Mouse (Mus musculus): ENCODE measurements around the gene Efna5. TPM values are rescaled to one million over a fixed set of nuclear protein-coding genes. Genes with fewer than 3 reads are reported as not detected.

The Efna5 gene
- polyA plus RNA-seq, 1 experiment from 2014 or later: 22.4 TPM

DNA sequence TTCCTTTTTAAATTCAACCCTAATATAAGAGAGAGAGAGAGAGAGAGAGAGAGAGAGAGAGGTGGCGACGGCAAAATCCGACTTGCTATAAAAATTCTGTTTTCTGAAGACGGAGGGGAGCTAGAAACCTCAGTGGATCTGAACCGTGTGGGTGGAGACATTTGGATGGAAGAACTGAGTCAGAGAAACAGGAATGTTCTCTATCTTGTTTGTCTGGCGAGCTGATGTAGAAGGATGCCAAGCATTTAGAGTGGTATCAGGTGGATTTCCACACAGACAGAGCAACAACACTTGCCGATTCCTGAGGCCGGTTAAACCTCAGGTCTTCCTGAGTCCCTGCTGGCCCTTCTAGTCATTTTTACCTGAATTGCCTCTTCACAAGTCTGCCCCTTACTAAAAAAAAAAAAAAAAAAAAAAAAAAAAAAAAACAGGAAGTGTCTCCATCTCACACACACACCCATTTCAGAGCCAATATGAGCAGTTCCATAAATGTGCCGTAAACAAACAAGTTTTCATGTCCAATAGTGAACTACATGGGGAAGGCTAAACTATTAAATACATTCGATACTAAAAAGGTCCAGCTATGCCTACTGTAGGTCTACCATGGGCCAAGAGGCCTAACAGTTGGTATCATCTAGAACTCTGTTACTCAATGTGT, 231.7 kb downstream of the Efna5 start:
- H3K27ac ChIP-seq: no peak overlapping the region
- H3K4me1 ChIP-seq (replicated peaks): peaks cover 7% of the 10 kb centered on the region; the same call in 1 of the 2 replicates
- H3K36me3 ChIP-seq: no peaks in the 10 kb centered on the region
- H3K9me3 ChIP-seq (replicated peaks): no peaks in the 10 kb centered on the region
- ATAC-seq (replicated peaks; ENCODE audit: insufficient number of reproducible peaks, insufficient read depth, low FRiP score, low read depth): no peak
- H3K4me2 ChIP-seq: no peak overlapping the region
- H3K27me3 ChIP-seq: no peaks in the 10 kb centered on the region
- no peak overlapping the region for H3K9ac ChIP-seq
- 59% methylated on average over 10 of the region's 10 CpGs for WGBS
- H3K4me3 ChIP-seq: no peak overlapping the region

DNA sequence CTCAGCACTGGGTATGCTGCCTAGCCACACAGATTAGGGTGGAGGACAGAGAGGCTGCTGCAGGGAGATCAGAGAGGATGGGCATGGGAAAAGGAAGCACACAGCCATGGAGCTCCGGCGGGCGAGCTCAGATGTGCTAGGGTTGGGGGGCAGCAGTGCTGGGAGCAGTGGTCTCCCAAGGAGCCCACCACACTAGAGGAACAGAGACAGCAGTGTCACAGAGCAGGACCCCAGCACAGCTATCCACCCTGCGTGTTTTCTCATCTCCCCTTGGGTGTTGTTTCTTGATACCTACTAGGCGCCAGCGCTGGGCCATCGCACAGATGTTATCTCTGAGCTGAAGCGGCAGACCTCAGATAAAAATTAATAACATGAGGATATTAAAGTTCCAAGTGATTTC, 234.3 kb downstream of the Efna5 start:
- Histone ChIP-seq H3K9me3 (replicated peaks) (no peaks in the 10 kb centered on the region), H3K27me3 (no peaks in the 10 kb centered on the region), H3K4me1 (replicated peaks) (peaks cover 8% of the 10 kb centered on the region; the same call in 1 of the 2 replicates), H3K4me2 (no peak overlapping the region), H3K4me3 (no peak overlapping the region), H3K36me3 (no peaks in the 10 kb centered on the region), H3K9ac (no peak overlapping the region), H3K27ac (no peak overlapping the region)
- 93% methylated on average over 8 of the region's 8 CpGs for WGBS
- no peak for ATAC-seq (replicated peaks; ENCODE audit: insufficient number of reproducible peaks, insufficient read depth, low FRiP score, low read depth)

DNA sequence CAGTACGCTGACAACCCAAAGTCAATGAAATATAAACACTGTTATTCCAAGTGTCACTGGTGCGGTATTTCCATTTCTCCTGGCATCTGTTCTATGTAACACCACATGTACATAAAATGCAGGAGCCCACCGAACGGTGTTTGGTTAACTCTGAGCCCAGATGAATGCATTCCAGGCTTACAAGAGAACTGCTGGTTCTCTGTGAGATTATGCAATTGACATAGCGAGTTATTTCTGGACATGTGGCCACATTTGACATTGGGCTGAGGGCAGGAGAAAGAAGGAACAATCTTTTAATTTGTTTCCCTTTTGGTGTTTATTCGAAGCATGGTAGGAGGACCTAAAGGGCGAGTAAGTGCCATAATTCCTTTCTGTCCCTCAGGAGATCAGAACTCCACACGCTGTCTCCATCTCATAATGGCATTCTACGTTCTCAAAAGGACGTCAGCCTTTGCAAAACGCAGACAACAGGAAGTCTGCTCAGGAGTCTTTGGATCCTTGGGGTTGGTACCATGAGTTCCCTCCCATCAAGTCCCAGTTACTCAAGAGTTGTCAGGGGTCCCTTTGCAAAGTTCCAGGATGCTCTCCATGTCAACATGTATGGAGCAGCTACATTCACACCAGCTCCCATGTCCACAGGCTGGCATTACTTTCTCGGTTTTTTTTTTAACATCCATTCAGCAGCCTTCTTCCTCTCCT, 238.5 kb downstream of the Efna5 start:
- Histone ChIP-seq H3K9me3 (replicated peaks) (no peaks in the 10 kb centered on the region), H3K4me1 (replicated peaks) (0 out of 2 replicates have a peak, but pooled peaks cover 3% of the 10 kb centered on the region), H3K9ac (no peak overlapping the region), H3K36me3 (no peaks in the 10 kb centered on the region), H3K4me3 (no peak overlapping the region), H3K4me2 (no peak overlapping the region), H3K27ac (0 out of 2 replicates have a peak overlapping the region, but pooled peaks have one; percentile 2), H3K27me3 (no peaks in the 10 kb centered on the region)
- 67% methylated on average over 12 of the region's 12 CpGs for WGBS
- no peak for ATAC-seq (replicated peaks; ENCODE audit: insufficient number of reproducible peaks, insufficient read depth, low FRiP score, low read depth)

DNA sequence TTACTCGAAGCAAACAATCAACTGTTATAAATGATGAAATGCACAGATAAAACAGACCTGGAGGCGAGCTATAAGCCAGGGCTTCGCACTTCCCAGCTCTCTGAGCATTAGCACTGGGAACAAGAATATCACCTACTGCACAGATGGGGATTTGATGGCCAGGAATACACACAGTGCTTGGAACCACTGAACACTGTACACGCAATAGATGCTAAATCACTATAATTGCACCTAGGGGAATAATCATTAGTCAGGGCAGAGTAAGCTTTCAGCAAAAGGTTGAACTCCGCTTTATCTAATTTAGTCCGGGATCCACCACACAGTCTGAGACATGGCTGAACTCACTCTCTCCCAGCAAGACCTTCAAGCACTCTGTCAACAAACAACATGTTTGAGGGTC, 240.5 kb downstream of the Efna5 start:
- 0 out of 2 replicates have a peak, but pooled peaks cover 3% of the 10 kb centered on the region for H3K4me1 ChIP-seq (replicated peaks)
- no peak overlapping the region for H3K4me3 ChIP-seq
- H3K27ac ChIP-seq: no peak overlapping the region
- no peaks in the 10 kb centered on the region for H3K27me3 ChIP-seq
- ATAC-seq (replicated peaks; ENCODE audit: insufficient number of reproducible peaks, insufficient read depth, low FRiP score, low read depth): no peak
- no peak overlapping the region for H3K9ac ChIP-seq
- H3K4me2 ChIP-seq: no peak overlapping the region
- no peaks in the 10 kb centered on the region for H3K36me3 ChIP-seq
- H3K9me3 ChIP-seq (replicated peaks): no peaks in the 10 kb centered on the region
- WGBS: 88% methylated on average over 6 of the region's 6 CpGs

DNA sequence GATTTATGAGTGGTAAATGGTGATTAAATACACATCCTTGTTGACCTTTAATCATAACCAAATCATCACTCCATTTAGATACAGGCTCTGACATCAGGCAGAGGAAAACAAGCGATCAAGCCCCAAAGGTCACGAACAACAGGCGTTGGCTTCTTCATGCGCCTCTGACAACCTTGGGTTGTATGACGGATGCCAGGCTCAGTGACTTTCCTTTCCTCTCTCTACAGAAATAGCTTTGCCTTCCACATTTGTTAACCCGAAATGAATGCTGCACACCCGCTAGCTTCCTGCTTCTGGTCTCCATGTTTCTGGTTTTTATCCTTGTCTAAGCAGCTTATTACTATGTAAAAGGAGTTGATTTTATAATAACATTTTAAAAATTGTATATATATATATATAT, 244.2 kb downstream of the Efna5 start:
- Histone ChIP-seq H3K4me3 (no peak overlapping the region), H3K27ac (no peak overlapping the region; the same call in 1 of the 2 replicates), H3K4me1 (replicated peaks) (no peaks in the 10 kb centered on the region), H3K36me3 (no peaks in the 10 kb centered on the region), H3K9me3 (replicated peaks) (no peaks in the 10 kb centered on the region), H3K4me2 (no peak overlapping the region), H3K27me3 (no peaks in the 10 kb centered on the region), H3K9ac (no peak overlapping the region)
- WGBS: 48% methylated on average over 7 of the region's 7 CpGs
- no peak for ATAC-seq (replicated peaks; ENCODE audit: insufficient number of reproducible peaks, insufficient read depth, low FRiP score, low read depth)

- no peaks in the 10 kb centered on the region for H3K36me3 ChIP-seq
- no peaks in the 10 kb centered on the region for H3K4me1 ChIP-seq (replicated peaks)
- H3K9me3 ChIP-seq (replicated peaks): no peaks in the 10 kb centered on the region
- no peak overlapping the region for H3K9ac ChIP-seq
- no peak for ATAC-seq (replicated peaks; ENCODE audit: insufficient number of reproducible peaks, insufficient read depth, low FRiP score, low read depth)
- no peaks in the 10 kb centered on the region for H3K27me3 ChIP-seq
- H3K4me3 ChIP-seq: no peak overlapping the region
- WGBS: 74% methylated on average over 3 of the region's 3 CpGs
- H3K4me2 ChIP-seq: no peak overlapping the region
- H3K27ac ChIP-seq: no peak overlapping the region
These were observed 246.2 kb downstream of the Efna5 start for GRCm38 (mm10) chr17:62634937-62635336.

GRCm38 (mm10) chr17:62628474-62628873, 252.6 kb downstream of the Efna5 start:
- Histone ChIP-seq H3K9me3 (replicated peaks) (no peaks in the 10 kb centered on the region), H3K4me1 (replicated peaks) (no peaks in the 10 kb centered on the region), H3K27me3 (no peaks in the 10 kb centered on the region), H3K36me3 (no peaks in the 10 kb centered on the region), H3K27ac (no peak overlapping the region), H3K9ac (no peak overlapping the region), H3K4me3 (no peak overlapping the region), H3K4me2 (no peak overlapping the region)
- no peak for ATAC-seq (replicated peaks; ENCODE audit: insufficient number of reproducible peaks, insufficient read depth, low FRiP score, low read depth)
- 81% methylated on average over 1 of the region's 1 CpGs for WGBS

GRCm38 (mm10) chr17:62627508-62627907, 253.6 kb downstream of the Efna5 start:
- H3K9ac ChIP-seq: no peak overlapping the region
- no peak for ATAC-seq (replicated peaks; ENCODE audit: insufficient number of reproducible peaks, insufficient read depth, low FRiP score, low read depth)

GRCm38 (mm10) chr17:62625646-62626020, 255.5 kb downstream of the Efna5 start:
- Histone ChIP-seq H3K9me3 (replicated peaks) (no peaks in the 10 kb centered on the region), H3K4me2 (no peak overlapping the region), H3K4me1 (replicated peaks) (no peaks in the 10 kb centered on the region), H3K4me3 (no peak overlapping the region), H3K27me3 (no peaks in the 10 kb centered on the region), H3K27ac (no peak overlapping the region), H3K9ac (no peak overlapping the region), H3K36me3 (no peaks in the 10 kb centered on the region)
- 68% methylated on average over 8 of the region's 8 CpGs for WGBS
- ATAC-seq (replicated peaks; ENCODE audit: insufficient number of reproducible peaks, insufficient read depth, low FRiP score, low read depth): no peak

More at GRCm38 (mm10) chr17:62627508-62627907, 253.6 kb downstream of the Efna5 start:
- Histone ChIP-seq H3K27me3 (no peaks in the 10 kb centered on the region), H3K27ac (no peak overlapping the region), H3K4me1 (replicated peaks) (no peaks in the 10 kb centered on the region), H3K4me2 (no peak overlapping the region), H3K9me3 (replicated peaks) (no peaks in the 10 kb centered on the region), H3K36me3 (no peaks in the 10 kb centered on the region), H3K4me3 (no peak overlapping the region)
- WGBS: 79% methylated on average over 1 of the region's 1 CpGs

GRCm38 (mm10) chr17:62624804-62625645, 256.1 kb downstream of the Efna5 start:
- no peaks in the 10 kb centered on the region for H3K4me1 ChIP-seq (replicated peaks)
- H3K27ac ChIP-seq: no peak overlapping the region
- H3K36me3 ChIP-seq: no peaks in the 10 kb centered on the region
- H3K9me3 ChIP-seq (replicated peaks): no peaks in the 10 kb centered on the region
- no peak for ATAC-seq (replicated peaks; ENCODE audit: insufficient number of reproducible peaks, insufficient read depth, low FRiP score, low read depth)
- H3K4me2 ChIP-seq: no peak overlapping the region
- no peak overlapping the region for H3K9ac ChIP-seq
- no peaks in the 10 kb centered on the region for H3K27me3 ChIP-seq
- no peak overlapping the region for H3K4me3 ChIP-seq
- WGBS: 81% methylated on average over 8 of the region's 8 CpGs

DNA sequence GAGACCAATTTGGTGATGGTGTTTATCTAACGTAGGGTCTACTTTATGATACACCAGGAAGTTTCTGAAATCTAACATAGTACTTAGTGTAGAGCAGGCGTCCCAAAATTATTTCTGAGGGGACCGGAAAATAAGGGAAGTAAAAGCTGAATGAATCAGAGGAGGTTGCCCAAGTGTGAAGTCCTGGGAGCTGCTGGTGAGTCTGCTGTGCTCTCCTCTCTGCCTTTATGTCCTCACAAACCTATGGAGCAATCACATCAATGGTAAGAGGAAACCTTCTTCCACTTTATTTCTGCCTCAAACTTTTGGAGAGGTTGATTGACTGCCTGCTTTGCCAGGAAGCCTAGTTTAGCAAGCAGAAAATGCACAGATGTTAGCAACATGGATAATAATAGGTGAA, 257.9 kb downstream of the Efna5 start:
- Histone ChIP-seq H3K36me3 (no peaks in the 10 kb centered on the region), H3K4me1 (replicated peaks) (no peaks in the 10 kb centered on the region), H3K27me3 (no peaks in the 10 kb centered on the region), H3K4me3 (no peak overlapping the region), H3K9ac (no peak overlapping the region), H3K9me3 (replicated peaks) (no peaks in the 10 kb centered on the region), H3K4me2 (no peak overlapping the region), H3K27ac (no peak overlapping the region)
- ATAC-seq (replicated peaks; ENCODE audit: insufficient number of reproducible peaks, insufficient read depth, low FRiP score, low read depth): no peak
- 80% methylated on average over 3 of the region's 3 CpGs for WGBS
